In the genomic region with DNA sequence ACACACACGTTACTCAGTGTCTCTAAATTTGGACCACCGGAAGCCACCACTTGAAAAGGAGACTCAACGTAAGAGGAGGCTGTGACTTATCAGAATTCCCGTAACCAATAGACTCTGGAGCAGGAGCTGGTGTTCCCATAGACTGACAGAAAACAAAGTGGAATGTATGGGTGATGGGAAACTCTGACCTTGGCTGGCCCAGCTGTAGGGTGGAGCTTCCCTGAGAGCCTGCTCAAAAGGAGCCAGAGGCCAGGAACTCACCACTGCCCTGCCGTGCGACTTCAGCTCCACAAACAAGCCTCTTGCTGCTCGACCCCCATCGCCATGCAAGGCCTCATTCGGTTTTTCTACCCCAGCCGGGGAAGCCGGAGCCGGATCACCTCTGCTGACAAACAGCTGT, we compare ENCODE assay signal across 11 mouse cellular contexts. TPM values are rescaled to one million over a fixed set of nuclear protein-coding genes. Genes with fewer than 3 reads are reported as not detected.
A peak's percentile ranks its signal among the peaks of the same experiment; 100 is the strongest.
DNase-seq lines count a peak whose midpoint lies in the region; ATAC-seq and TF ChIP-seq lines count a peak whose summit lies in the region.
"Had no signal": no experiment of that assay in that cellular context is flagged by ENCODE, and none has a peak within 500 bp of the region (broad histone marks: within the 10 kb centered on the region; RNA-seq: fewer than 3 reads in every experiment).

No protein-coding gene starts in this region.

- no peak overlapping the region for H3K4me2 ChIP-seq in neural tube, embryonic 15.5 days
- H3K4me2 ChIP-seq in lung, embryonic 14.5 days = no peak overlapping the region
- H3K4me2 ChIP-seq: hindbrain, embryonic 12.5 days had no signal

- no peak for ATAC-seq in neural tube, embryonic 15.5 days (ENCODE audit: low FRiP score)
- no peak for ATAC-seq in lung, embryonic 14.5 days (ENCODE audit: insufficient read depth)
- ATAC-seq: Patski had no signal

- 79% methylated on average over 12 of the region's 12 CpGs for WGBS in neural tube, embryonic 15.5 days
- 56% methylated on average over 12 of the region's 12 CpGs for WGBS in lung, embryonic 14.5 days

- H3K27me3 ChIP-seq in neural tube, embryonic 15.5 days (replicated peaks) = no peaks in the 10 kb centered on the region
- no peaks in the 10 kb centered on the region for H3K27me3 ChIP-seq in lung, embryonic 14.5 days (ENCODE audit: insufficient read depth, low read length)
- H3K27me3 ChIP-seq: hindbrain, embryonic 12.5 days; Patski had no signal

- no peaks in the 10 kb centered on the region for H3K9me3 ChIP-seq in neural tube, embryonic 15.5 days (replicated peaks)
- H3K9me3 ChIP-seq in lung, embryonic 14.5 days (ENCODE audit: low read depth, low read length) = no peaks in the 10 kb centered on the region
- H3K9me3 ChIP-seq: hindbrain, embryonic 12.5 days had no signal

- H3K4me1 ChIP-seq in neural tube, embryonic 15.5 days = no peaks in the 10 kb centered on the region
- 0 out of 2 replicates have a peak, but pooled peaks cover 4% of the 10 kb centered on the region for H3K4me1 ChIP-seq in lung, embryonic 14.5 days (ENCODE audit: insufficient read depth)
- H3K4me1 ChIP-seq: hindbrain, embryonic 12.5 days had no signal

- H3K9ac ChIP-seq in neural tube, embryonic 15.5 days (replicated peaks) = no peak overlapping the region
- no peak overlapping the region for H3K9ac ChIP-seq in lung, embryonic 14.5 days

- peaks cover 79% of the 10 kb centered on the region for H3K36me3 ChIP-seq in neural tube, embryonic 15.5 days
- H3K36me3 ChIP-seq in lung, embryonic 14.5 days (ENCODE audit: insufficient read depth) = peaks cover 72% of the 10 kb centered on the region

- DNase-seq in gastrocnemius, postnatal 10 days = peak; percentile 10
- no peak for DNase-seq in gastrocnemius, postnatal 4 days (ENCODE audit: low spot score in 2 of 2)
- DNase-seq in neural tube, embryonic 10.5 days (ENCODE audit: extremely low spot score, low spot score) = no peak
- peak; percentile 31 for DNase-seq in lung, embryonic 14.5 days
- no peak for DNase-seq in natural killer cell, adult 2 months (ENCODE audit: low spot score in 2 of 2)
- no peak for DNase-seq in layer of hippocampus, adult 11-12 months (ENCODE audit: low spot score)
- DNase-seq in thymus, postnatal 0 days (ENCODE audit: low spot score) = no peak
- DNase-seq: left cerebral cortex, postnatal 4 days had no signal

- no peak overlapping the region for H3K4me3 ChIP-seq in neural tube, embryonic 15.5 days (replicated peaks)
- no peak overlapping the region for H3K4me3 ChIP-seq in lung, embryonic 14.5 days (ENCODE audit: low read depth, low read length)
- H3K4me3 ChIP-seq: hindbrain, embryonic 12.5 days had no signal

- H3K27ac ChIP-seq in neural tube, embryonic 15.5 days (replicated peaks) = peak overlapping the region; percentile 18; the same call in 1 of the 2 replicates
- H3K27ac ChIP-seq in lung, embryonic 14.5 days (ENCODE audit: low read depth) = peak overlapping the region; percentile 32; the same call in 1 of the 2 replicates

- no peak for TF ChIP-seq CTCF in lung, embryonic 14.5 days (IDR thresholded peaks at IDR 0.05; ENCODE audit: low read depth)

RNA-seq across cellular contexts. Expression of gene Specc1l, which starts 38.2 kb away (rescaled TPM):
- total RNA-seq in gastrocnemius, postnatal 10 days (2021) = 10 to 100 TPM; 34.3 to 36.2 TPM
- total RNA-seq in gastrocnemius, postnatal 4 days (2021) = 10 to 100 TPM; 46.0 to 49.7 TPM
- polyA plus RNA-seq in neural tube, embryonic 15.5 days (2015; fragmentation: Nextera tagmentation; extraction: Ambion mirVana) = 25.1 and 25.2 TPM in 2 replicates
- 32.6 and 34.6 TPM in 2 replicates for polyA plus RNA-seq in lung, embryonic 14.5 days (2014; fragmentation: Nextera tagmentation; extraction: Ambion mirVana)
- polyA plus RNA-seq in thymus, postnatal 0 days (2015; fragmentation: Nextera tagmentation; extraction: Ambion mirVana) = 17.0 TPM in 2 replicates

Comparison
In these comparisons a context has a peak if more than half of its experiments do, and no peak if none do; other contexts are left out.
1. DNase-seq: peak in gastrocnemius, postnatal 10 days (single experiment) and lung, embryonic 14.5 days (single experiment); none in gastrocnemius, postnatal 4 days (0 of 2), neural tube, embryonic 10.5 days (single experiment), natural killer cell, adult 2 months (0 of 2), layer of hippocampus, adult 11-12 months (single experiment) and thymus, postnatal 0 days (single experiment).